Mouse (Mus musculus): ENCODE measurements around the gene Samm50. TPM values are rescaled to one million over a fixed set of nuclear protein-coding genes. Genes with fewer than 3 reads are reported as not detected.

The Samm50 gene
- polyA plus RNA-seq, 1 experiment from 2014 or later: 79.4 TPM

DNA sequence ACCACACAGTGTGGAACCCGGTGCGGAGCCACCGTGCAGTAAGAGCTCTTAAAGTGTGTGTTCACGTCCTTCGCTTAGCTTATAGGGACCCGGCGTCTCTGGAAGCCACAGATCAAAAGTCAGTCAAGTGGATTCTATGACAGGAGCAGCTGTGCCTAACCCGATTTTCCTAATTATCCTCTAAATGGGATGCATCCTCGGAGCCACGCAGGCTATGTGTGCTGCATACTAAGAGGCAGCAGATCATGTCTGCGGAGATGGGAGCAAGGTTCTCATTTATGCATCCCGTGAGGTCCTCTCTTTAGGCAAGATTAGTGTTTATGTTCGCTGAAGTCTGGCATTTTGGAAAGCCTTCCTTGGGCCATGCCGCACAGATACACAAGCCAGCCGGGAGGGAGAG, 34.9 kb downstream of the Samm50 start:
- no peaks in the 10 kb centered on the region for H3K36me3 ChIP-seq
- peaks cover 65% of the 10 kb centered on the region for H3K4me1 ChIP-seq (replicated peaks)
- WGBS: 27% methylated on average over 15 of the region's 15 CpGs
- peak; percentile 62 for ATAC-seq (ENCODE audit: low read depth)
- H3K4me2 ChIP-seq: peak overlapping the region; percentile 22; the same call in 1 of the 2 replicates
- H3K9me3 ChIP-seq: no peaks in the 10 kb centered on the region
- peak overlapping the region; percentile 81 for H3K27ac ChIP-seq (replicated peaks)
- H3K9ac ChIP-seq: no peak overlapping the region
- 0 out of 2 replicates have a peak, but pooled peaks cover 7% of the 10 kb centered on the region for H3K27me3 ChIP-seq
- H3K4me3 ChIP-seq: no peak overlapping the region

DNA sequence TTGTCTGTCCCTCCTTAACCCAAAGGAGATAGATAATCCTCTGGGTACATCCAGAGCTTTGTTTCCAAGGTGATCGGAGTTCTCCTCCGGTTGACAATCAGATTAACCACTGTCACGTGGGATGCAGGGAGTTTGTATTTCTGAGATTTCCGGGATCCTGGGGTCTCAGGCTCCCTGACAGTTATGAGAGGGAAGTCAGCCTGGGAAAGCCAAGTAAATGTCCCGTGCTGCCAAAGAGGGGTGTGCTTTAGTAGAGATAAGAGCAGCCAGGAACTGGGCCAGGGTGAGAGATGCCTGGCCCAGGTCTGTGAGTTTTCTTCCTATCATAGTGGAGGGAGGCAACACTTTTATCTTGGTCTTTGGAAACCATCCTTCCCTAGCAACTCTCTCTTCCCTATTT, 38.6 kb downstream of the Samm50 start:
- Histone ChIP-seq H3K27me3 (peaks cover 7% of the 10 kb centered on the region; the same call in 1 of the 2 replicates), H3K9me3 (no peaks in the 10 kb centered on the region), H3K4me3 (no peak overlapping the region; the same call in 1 of the 2 replicates), H3K27ac (replicated peaks) (peak overlapping the region; percentile 74), H3K36me3 (no peaks in the 10 kb centered on the region), H3K4me2 (peak overlapping the region; percentile 87), H3K4me1 (replicated peaks) (peaks cover 63% of the 10 kb centered on the region), H3K9ac (peak overlapping the region; percentile 73)
- ATAC-seq (ENCODE audit: low read depth): no peak
- 18% methylated on average over 5 of the region's 5 CpGs for WGBS

DNA sequence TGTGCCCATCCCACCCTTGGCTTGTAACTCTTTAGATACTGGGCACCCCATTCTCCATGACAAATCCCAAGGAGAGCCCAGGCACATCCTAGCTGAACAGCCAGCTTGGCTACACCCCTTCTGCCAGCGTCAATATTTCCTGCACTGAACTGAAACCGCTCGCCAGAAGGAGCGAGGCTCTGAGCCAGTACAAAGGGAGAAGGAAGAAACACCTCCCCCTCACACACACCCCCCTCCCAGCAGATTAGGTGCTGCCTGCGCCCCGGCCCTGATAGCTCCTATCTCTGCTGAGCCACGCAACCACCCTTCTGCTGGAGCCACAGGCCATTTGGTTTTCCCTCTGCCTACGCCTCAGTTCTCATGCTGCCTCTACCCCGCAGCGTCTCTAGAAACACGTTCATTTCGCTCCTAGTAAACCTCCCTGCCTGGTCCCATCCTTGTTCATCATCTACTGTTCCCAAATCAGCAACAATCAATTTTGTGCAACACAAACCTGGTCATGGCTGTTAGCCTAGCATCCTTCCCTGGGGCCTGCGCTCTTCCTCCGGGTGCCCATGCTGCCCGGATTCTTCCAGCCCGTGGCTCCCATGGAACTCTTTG, 39.2 kb downstream of the Samm50 start:
- 3% methylated on average over 16 of the region's 16 CpGs for WGBS
- peak overlapping the region; percentile 46 for H3K4me3 ChIP-seq
- peak overlapping the region; percentile 74 for H3K27ac ChIP-seq (replicated peaks)
- H3K9ac ChIP-seq: peak overlapping the region; percentile 73
- no peaks in the 10 kb centered on the region for H3K9me3 ChIP-seq
- H3K27me3 ChIP-seq: peaks cover 7% of the 10 kb centered on the region; the same call in 1 of the 2 replicates
- H3K4me2 ChIP-seq: peak overlapping the region; percentile 87
- H3K4me1 ChIP-seq (replicated peaks): peaks cover 59% of the 10 kb centered on the region
- H3K36me3 ChIP-seq: no peaks in the 10 kb centered on the region
- ATAC-seq (ENCODE audit: low read depth): peak; percentile 26; the same call in 1 of the 2 replicates

DNA sequence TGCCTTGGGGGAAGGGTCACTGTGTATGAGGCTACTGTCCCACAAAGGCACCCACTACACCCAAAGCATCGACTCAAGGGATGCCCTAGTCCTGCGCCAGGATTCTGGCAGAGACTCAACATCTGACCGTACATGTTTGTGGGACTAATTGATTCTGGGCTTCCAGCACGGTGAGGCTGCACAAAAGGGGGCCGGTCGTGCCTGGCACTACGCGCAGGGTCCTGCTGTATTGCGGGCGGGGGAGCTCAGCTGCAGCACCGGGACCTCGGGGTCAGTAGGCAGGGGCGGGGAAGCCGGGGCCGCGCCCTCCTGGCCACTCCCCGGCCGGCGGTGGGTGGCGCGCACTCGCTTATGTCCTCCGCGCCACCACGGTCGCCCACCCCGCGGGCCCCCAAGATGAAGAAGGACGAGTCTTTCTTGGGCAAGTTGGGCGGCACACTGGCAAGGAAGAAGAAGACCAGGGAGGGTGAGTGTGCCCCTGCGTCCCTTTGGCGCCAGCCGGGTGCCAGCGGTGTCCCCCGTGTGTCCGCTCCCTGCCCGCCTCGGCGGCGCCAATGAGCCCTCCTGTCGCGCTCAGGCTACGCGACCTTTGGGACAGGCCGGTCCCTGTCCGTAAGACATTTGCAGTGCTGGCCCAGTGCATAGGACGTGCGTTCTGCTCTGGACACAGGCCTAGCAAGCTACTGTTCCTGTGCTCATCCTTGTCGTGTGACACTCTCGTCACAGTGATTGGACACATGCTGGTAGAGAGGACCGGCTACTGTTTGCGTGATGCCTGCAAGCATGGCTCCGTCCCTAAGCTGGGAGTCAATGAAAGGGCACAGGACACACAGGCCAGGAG, 39.9 kb downstream of the Samm50 start, which contains the start of gene Parvb:
Gene Parvb (plus strand): TSS at position 323 of the 841 bp plus-strand sequence.
- H3K36me3 ChIP-seq: no peaks in the 10 kb centered on the region
- H3K27me3 ChIP-seq: peaks cover 7% of the 10 kb centered on the region; the same call in 1 of the 2 replicates
- H3K27ac ChIP-seq (replicated peaks): peak within 1 kb of the TSS; percentile 74
- peak within 1 kb of the TSS; percentile 87 for H3K4me2 ChIP-seq
- H3K4me1 ChIP-seq (replicated peaks): peaks cover 52% of the 10 kb centered on the region
- peak within 1 kb of the TSS; percentile 46 for H3K4me3 ChIP-seq
- under 1% methylated on average over 53 of the region's 53 CpGs for WGBS
- ATAC-seq (ENCODE audit: low read depth): peak; percentile 52
- peak within 1 kb of the TSS; percentile 73 for H3K9ac ChIP-seq
- no peaks in the 10 kb centered on the region for H3K9me3 ChIP-seq

DNA sequence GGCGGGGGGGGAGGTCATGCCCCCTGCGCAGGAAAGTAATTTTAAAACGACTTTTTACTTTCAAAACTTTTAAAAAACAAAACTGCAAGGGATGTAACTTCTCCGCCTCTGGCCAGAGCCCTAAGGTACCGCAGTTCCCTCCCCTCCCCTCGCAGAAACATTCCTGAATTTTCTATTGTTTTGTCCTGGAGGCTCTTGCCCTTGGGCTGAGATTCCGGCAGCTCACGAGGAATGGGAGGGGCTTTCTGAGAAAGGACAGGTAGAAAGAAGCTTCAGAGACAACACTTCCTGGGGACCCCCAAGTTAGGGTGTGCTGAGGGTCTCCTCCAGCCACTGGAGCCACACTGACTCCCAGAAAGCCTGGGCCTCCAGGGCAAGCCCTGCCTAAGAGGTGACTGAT, 40.6 kb downstream of the Samm50 start:
- Histone ChIP-seq H3K27ac (replicated peaks) (peak overlapping the region; percentile 74; the same call in 1 of the 2 replicates), H3K4me2 (peak overlapping the region; percentile 87), H3K36me3 (no peaks in the 10 kb centered on the region), H3K9me3 (no peaks in the 10 kb centered on the region), H3K9ac (peak overlapping the region; percentile 73; the same call in 1 of the 2 replicates), H3K4me1 (replicated peaks) (peaks cover 51% of the 10 kb centered on the region), H3K27me3 (peaks cover 7% of the 10 kb centered on the region; the same call in 1 of the 2 replicates), H3K4me3 (peak overlapping the region; percentile 46)
- 13% methylated on average over 8 of the region's 8 CpGs for WGBS
- no peak for ATAC-seq (ENCODE audit: low read depth)

DNA sequence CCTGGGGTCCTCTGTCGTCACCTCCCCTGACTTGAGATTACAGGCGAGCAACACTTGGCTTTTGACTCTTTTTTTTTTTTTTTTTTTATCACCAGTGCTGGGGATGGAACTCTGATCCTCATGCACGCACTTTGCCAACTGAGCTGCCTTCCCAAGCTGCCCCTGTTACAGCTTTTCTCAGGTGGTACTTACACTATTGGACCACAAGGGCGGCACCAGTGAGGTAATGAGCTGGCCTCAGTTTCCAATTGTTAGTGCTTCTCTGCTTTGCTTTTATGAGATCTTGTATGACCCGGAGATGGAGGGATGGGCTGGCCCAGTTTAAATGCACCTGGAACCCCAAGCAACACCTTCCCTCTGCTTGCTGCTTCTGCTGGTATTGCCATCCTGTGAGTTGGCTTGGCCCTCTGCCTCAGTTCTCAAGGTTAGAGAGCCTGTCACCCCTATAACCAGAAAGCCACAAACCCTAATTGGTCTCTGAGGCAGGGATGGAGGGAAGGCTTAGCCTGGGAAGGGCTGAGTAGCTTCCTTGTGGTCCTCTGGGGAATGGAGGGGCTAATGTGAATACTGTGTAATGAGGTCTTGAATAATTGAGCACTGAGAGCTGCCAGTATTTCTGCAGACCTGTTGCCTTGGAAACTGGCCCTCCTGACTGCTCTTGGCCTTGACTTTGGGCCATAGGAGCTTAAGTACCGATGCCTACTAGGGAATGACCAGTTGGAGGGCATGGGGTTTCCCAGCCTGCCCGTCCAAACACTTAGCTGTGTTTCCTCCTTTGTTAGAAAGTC, 42.9 kb downstream of the Samm50 start:
- no peak overlapping the region for H3K9ac ChIP-seq
- H3K4me1 ChIP-seq (replicated peaks): peaks cover 65% of the 10 kb centered on the region
- H3K36me3 ChIP-seq: no peaks in the 10 kb centered on the region
- H3K4me2 ChIP-seq: no peak overlapping the region
- WGBS: 80% methylated on average over 7 of the region's 7 CpGs
- H3K4me3 ChIP-seq: no peak overlapping the region
- H3K9me3 ChIP-seq: no peaks in the 10 kb centered on the region
- peaks cover 3% of the 10 kb centered on the region; the same call in 1 of the 2 replicates for H3K27me3 ChIP-seq
- no peak; the same call in 1 of the 2 replicates for ATAC-seq (ENCODE audit: low read depth)
- H3K27ac ChIP-seq (replicated peaks): no peak overlapping the region; the same call in 1 of the 2 replicates

DNA sequence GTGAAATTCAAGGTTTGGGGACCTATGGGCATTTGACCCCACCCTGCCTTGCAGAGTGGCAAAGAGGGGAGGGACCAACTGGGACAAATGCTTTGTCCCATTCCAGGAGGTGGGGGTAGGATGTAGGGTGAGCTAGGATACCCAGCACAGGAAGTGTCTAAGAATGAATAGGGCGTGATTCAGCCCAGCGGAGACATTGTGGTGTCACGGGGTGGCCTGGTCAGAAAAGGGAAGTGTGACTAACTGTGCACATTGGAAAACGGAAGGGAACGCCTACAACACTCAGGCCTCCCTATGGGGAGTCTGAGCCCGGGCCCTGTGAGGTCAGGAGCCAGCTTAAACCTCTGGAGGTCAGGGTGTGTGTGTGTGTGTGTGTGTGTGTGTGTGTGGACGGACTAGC, 43.6 kb downstream of the Samm50 start:
- no peak overlapping the region for H3K27ac ChIP-seq (replicated peaks)
- no peak overlapping the region for H3K9ac ChIP-seq
- WGBS: 54% methylated on average over 6 of the region's 7 CpGs
- H3K4me3 ChIP-seq: no peak overlapping the region
- H3K27me3 ChIP-seq: no peaks in the 10 kb centered on the region; the same call in 1 of the 2 replicates
- no peak for ATAC-seq (ENCODE audit: low read depth)
- H3K36me3 ChIP-seq: no peaks in the 10 kb centered on the region
- no peak overlapping the region for H3K4me2 ChIP-seq
- no peaks in the 10 kb centered on the region for H3K9me3 ChIP-seq
- H3K4me1 ChIP-seq (replicated peaks): peaks cover 63% of the 10 kb centered on the region

DNA sequence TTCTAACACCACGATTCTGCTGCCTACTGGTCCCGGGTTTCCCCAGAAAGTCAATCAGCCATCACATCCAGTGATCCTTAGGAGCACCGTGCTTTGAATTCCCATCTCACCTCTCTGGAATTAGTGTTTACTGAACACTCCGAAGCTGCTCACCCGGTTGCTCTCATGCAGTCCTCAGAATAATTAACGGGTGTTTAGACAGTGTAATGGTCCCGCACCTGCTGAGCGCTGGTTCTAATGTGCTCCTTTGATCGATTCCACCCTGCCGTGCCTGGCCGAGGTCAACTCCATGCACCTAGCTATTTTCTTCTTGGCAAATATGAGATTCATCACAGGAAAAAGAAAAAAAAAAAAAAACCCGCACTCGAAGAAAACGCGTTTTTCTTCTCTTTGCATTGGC, 46.5 kb downstream of the Samm50 start:
- H3K9ac ChIP-seq: no peak overlapping the region
- H3K9me3 ChIP-seq: no peaks in the 10 kb centered on the region
- H3K4me3 ChIP-seq: no peak overlapping the region
- peak overlapping the region; percentile 15; the same call in 1 of the 2 replicates for H3K27ac ChIP-seq (replicated peaks)
- no peak for ATAC-seq (ENCODE audit: low read depth)
- H3K4me1 ChIP-seq (replicated peaks): peaks cover 43% of the 10 kb centered on the region
- WGBS: 20% methylated on average over 15 of the region's 15 CpGs
- H3K36me3 ChIP-seq: no peaks in the 10 kb centered on the region
- peak overlapping the region; percentile 35 for H3K4me2 ChIP-seq
- H3K27me3 ChIP-seq: no peaks in the 10 kb centered on the region

DNA sequence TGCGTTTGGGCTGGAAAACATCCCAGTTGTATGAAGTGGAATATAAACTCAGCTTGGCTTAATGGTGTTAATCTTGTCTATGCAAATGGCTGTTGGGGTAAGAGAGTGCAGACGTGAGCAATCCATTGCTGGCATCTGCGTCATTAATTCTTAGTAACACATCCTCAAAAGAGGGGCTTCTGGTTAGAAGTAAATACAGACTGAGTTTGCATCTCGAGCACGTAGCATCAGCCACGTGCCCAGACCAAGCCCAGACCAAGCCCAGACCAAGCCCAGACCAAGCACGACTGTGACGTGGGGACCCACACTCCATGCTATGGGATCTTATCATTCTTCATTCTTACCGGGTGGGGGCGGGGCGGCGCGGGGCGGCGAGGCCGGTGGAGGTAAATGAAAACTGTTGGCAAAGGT, 47.0 kb downstream of the Samm50 start:
- peak overlapping the region; percentile 35 for H3K4me2 ChIP-seq
- no peaks in the 10 kb centered on the region for H3K36me3 ChIP-seq
- ATAC-seq (ENCODE audit: low read depth): 0 out of 2 replicates have a peak, but pooled peaks have one; percentile 30
- H3K4me3 ChIP-seq: no peak overlapping the region
- H3K9me3 ChIP-seq: no peaks in the 10 kb centered on the region
- H3K9ac ChIP-seq: no peak overlapping the region
- H3K27me3 ChIP-seq: no peaks in the 10 kb centered on the region
- 18% methylated on average over 16 of the region's 16 CpGs for WGBS
- H3K27ac ChIP-seq (replicated peaks): peak overlapping the region; percentile 15; the same call in 1 of the 2 replicates
- peaks cover 43% of the 10 kb centered on the region for H3K4me1 ChIP-seq (replicated peaks)

DNA sequence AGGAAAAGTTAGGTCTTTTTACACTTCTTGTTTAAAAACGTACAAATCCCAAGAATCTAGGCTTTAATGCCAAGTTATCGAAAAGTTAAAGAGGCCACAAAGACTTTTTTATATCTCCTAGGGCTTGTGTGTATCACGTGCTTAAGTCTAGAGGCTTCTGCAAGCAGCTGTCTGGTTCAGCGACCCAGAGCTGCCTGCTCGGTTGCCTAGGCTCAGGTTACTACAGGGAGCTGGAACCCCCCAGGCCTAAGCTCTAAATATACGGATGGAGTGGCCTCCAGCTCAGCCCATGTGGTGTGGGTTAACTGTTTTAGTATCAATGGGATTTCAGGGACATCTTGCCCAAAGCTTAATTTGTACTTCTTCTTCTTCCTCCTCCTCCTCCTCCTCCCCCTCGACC, 49.5 kb downstream of the Samm50 start:
- no peaks in the 10 kb centered on the region for H3K36me3 ChIP-seq
- H3K27ac ChIP-seq (replicated peaks): no peak overlapping the region
- H3K9me3 ChIP-seq: no peaks in the 10 kb centered on the region
- H3K4me1 ChIP-seq (replicated peaks): peaks cover 43% of the 10 kb centered on the region
- no peak overlapping the region for H3K9ac ChIP-seq
- no peak for ATAC-seq (ENCODE audit: low read depth)
- no peak overlapping the region for H3K4me2 ChIP-seq
- 56% methylated on average over 7 of the region's 7 CpGs for WGBS
- H3K27me3 ChIP-seq: no peaks in the 10 kb centered on the region
- no peak overlapping the region for H3K4me3 ChIP-seq

DNA sequence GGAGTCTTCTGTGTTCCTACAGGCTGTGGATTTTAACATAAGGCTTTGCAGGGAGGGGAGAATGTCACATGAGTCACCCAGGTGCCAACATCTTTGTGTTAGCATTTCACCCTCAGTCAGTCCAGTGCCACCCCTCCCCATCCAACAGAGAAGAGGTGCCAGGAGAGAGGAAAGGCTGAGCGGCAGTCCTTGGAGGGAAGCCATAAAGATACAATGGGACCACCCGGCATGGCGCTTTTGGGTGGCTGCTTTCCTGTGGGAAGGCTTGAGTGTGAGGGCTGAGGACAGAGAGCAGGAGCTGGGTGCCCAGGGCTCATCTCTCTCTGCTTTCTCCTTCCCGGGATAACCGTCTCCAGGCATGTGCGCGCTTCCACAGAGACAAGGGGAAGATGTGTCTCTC, 53.1 kb downstream of the Samm50 start:
- H3K27ac ChIP-seq (replicated peaks): peak overlapping the region; percentile 56
- ATAC-seq (ENCODE audit: low read depth): peak; percentile 40; the same call in 1 of the 2 replicates

More for the DNA sequence above, 53.1 kb downstream of the Samm50 start:
- no peak overlapping the region for H3K4me3 ChIP-seq
- H3K4me2 ChIP-seq: no peak overlapping the region
- H3K9me3 ChIP-seq: no peaks in the 10 kb centered on the region
- no peaks in the 10 kb centered on the region for H3K27me3 ChIP-seq
- H3K36me3 ChIP-seq: no peaks in the 10 kb centered on the region
- H3K9ac ChIP-seq: no peak overlapping the region
- peaks cover 18% of the 10 kb centered on the region for H3K4me1 ChIP-seq (replicated peaks)
- WGBS: 54% methylated on average over 7 of the region's 7 CpGs

Measured in neural tube, embryonic 13.5 days (tissue).